Mouse (Mus musculus) thymus, postnatal 0 days (tissue): ENCODE data around the gene Zfp618. TPM values are rescaled to one million over a fixed set of nuclear protein-coding genes. Genes with fewer than 3 reads are reported as not detected.

Experiments
- DNase-seq: peaks from one replicate; pipeline ENCODE4 v3.0.0-alpha.2; 2015; ENCODE audit warnings: low spot score
- polyA plus RNA-seq: library from polyadenylated mRNA; unstranded; fragments of >200 nt; fragmentation: Nextera tagmentation; extraction: Ambion mirVana; gene quantifications from 2 replicates; pipeline ENCODE4 v1.2.1, GENCODE M21; 2015

The Zfp618 gene
- polyA plus RNA-seq: 1.4 and 1.7 TPM in 2 replicates

DNA sequence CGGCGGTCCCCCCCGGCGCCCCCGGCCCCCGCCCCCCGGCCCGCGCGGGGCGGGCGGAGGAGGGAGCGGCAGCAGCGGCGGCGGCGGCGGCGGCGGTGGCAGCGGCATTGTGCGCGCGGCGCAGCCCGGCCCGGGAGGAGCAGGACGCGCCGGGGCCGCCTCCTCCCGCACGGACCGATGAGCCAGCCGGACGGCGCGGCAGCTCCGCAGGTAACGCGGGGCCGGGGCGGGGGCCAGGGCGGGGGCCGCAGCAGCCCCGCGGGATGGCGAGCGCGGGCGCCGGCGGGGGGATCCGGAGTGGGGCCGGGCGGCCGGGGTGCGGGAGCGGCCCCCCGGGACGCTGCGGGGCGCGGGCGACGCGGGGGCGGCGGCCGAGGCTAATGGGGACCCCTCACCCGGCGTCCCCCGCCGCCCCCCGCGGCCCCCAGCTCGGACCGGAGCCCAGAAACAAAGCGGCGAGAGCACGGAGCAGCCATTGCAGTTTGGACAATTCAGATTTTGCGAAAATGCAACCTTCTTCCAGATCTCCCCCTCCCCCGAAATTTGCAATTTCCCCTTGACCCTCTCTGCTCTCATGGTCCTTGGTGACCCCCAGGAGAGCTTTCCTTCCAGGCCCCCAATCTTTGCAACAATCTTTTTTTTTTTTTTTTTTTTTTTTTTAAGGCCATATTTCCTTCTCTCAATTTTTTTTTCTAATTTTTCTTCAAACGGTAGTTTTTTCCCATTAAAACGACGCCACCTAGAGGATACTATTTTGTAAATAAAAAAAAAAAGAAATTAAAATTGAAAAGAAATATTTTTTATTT is at the start of gene Zfp618:
Zfp618 (plus strand) TSS at position 77 of the 806 bp plus-strand sequence.
- DNase-seq: no peak

DNA sequence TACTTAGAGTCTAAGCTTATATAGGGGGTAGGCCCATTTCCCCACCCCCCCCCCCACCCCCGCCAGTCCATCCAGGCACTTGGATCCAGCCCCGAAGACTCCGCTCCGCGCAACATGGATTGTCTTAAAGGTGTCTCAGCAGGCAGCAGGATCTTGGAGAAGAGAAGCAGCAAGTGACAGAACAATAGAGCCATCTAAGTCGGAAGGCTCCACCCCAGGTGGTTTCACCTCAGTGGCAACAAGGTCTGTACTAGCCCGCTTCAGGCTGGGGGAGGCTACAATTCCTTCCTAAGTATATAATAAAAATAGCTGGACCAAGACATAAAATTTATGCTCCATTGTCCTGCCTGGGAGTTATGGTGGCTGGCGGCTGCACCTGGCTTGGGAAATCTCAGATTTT is 48.3 kb upstream of the Zfp618 start:
- DNase-seq: no peak

DNA sequence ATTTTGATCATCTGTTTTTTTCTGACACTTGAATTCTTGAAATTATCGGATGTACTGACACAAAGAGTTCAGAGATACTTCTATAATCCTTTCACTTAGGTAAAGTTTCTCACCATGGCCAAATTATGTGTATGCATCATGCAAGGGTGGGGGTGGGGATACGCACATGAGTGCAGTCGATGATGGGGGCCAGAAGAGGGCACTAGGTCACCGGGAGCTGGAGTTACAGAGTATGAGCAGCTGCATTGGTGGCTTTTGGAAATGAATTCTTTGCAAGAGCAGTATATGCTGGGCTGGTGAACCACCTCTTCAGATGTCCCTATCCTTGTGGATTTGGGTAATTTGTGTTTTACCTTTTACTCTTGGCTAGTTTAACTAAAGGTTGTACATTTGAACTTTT is 31.6 kb upstream of the Zfp618 start:
- DNase-seq: no peak

DNA sequence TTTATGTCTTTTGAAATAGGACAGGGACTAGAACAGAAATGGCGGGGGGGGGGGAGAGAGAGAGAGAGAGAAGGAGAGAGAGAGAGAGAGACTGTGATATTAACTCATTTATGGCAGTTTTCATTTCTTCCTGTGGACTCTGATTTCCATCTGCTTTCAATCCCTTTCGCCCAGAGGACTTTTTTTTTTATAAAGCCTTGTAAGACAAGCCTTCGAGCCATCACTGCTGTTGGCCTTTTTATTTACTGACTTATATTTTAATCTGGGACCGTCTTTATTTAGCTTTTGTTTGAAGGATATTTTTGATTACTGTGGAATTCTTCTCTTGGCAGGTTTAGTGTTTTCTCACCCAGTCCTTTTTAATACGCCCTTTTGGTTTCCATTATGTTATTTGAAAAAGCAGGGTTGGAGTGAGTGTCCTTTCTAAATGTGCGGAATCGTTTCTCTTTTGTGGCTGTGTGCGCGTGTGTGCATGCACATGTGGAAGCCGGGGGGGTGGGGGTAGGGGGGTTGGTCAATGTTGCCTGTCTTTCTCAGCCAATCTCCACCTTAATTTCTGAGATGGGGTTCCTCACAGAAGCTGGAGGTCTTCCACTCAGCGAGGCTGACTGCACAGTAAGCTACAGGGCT is 29.7 kb upstream of the Zfp618 start:
- DNase-seq: no peak

DNA sequence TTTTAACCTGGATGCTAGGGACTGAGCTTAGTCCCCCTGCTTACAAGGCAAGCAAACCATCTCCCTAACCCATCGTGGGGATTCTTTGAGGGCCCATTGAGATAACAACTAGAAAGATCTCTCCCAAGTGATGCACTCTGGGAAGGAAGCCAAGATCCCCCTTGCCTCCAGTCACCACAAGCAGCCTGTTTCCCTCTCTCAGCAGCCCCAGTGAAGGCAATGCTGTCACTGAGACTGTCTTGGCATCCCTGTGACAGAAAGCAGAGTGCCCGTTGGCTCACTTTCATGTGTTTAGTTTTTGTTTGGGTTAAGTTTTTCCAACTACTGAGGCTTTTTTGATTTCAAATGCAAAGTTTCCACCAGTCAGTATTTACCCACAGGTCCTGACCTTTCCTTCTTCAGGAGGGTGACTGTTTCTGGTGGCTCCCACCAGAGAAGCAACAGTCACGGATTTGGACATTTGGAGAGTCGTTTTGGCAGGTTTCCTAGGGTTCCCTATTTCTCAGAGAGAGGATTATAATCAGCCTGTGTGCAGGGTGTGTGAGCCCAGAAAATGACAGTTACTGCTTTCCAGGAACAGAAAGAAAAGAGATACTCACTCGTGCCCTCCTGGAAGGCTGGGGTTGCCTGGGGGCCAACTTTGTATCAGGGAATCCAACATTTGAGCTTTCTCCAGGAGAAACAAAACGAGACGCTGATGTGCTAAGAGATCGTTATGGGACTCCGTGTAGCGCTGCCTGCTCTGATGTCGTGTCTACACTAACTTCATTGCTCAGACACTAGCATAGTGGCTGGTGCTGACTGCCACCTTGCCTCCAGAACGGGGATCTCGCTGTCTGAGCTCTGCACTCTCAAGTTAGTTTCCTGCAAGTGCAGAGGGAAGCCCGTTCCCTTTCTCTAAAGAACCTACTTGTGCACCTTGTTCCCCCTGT is 23.1 kb upstream of the Zfp618 start:
- no peak for DNase-seq

DNA sequence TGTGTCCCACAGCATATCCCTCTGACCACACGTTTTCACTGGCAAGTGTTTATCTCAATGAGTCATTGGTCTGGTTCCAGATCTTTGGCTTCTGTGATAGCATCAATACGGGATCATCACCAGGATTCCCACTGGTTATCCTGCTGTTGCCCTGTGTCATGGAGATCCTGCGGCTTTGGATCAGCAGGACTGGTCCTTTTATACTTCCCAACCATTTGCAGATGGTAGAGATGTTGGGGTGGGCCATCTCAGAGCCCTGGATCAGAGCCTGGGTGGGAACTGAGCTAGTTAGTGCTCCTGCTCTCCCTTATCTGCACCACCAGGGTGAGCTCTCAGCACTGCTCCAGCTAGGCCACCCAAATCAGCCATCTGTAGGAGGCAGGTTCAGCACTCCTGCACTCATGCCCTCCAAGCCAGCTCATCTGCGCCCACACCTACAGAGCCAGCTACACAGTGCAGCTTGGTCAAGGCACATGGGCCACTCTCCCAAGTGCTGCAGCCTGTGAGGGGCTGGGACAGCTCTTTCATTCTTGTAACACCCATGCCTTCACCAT is 21.0 kb upstream of the Zfp618 start:
- no peak for DNase-seq

DNA sequence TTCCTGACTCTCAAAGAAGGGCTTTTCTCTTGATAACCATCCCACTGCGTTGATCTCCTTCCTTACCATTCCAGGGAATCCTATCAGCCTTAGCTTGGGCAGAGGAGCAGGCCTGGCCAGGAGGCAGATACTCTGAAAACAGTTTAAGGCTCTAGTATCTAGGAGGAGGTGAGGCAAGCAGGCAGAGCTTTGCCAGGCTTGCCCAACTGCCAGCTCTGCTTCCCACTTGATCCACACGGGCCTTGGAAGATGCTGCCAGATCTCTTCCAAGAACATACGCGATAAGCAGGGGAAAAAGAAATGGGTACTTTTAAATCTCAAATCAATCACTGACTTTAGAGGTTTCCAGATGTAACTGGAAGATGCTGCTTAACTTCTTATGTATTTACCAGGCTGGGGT is 1.6 kb upstream of the Zfp618 start:
- DNase-seq: no peak

DNA sequence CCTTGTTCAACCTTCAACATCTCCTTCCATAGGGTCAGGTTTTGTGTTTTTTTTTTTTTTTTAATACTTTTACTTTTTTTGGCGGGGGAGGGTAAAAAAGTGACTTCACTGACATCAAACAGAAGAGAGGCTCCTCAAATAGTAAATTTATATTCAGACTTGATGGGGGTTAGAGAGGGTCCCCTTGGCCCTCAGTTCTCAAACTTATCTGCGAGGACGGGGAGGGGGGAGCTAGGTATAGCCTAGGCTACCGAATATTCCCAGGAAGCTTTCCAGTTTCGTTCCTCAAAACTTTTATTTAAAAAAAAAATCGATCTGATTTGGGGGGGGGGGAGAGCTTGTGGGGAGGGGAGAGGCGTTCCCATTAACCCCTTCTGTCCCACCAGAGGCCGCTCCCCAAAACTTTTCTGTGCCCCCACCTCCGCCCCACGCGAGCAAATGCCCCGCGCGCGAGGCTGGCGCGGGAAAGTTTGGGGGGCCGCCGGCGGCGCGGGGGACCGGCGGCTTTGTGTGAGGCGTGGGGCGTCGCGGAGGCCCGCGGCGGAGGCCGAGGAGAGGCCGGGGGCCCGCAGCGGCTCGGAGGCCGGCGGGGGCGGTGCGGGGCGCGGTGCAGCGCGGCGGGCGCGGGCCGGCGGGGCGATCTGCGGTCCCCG is 403 bp upstream of the Zfp618 start:
- no peak for DNase-seq

DNA sequence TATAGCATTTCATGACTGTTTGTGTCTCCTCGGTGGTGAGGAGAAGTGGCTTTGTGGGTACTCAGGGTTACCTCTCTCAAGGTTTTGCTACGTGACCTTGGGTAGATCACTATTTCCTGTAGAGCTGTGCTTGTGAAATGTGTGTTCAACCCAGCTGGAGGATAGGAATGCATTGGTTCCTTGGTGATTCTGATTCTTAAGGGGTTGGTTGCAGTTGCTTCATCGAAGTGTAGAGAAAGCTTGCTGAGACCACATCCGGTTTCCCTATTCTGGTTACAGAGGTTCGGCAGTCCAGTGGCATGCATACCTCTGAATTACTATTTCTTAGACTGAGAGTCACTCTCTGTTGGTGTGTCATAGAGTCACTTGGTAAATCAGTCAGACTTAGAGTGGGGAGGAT is 4.2 kb downstream of the Zfp618 start:
- no peak for DNase-seq

DNA sequence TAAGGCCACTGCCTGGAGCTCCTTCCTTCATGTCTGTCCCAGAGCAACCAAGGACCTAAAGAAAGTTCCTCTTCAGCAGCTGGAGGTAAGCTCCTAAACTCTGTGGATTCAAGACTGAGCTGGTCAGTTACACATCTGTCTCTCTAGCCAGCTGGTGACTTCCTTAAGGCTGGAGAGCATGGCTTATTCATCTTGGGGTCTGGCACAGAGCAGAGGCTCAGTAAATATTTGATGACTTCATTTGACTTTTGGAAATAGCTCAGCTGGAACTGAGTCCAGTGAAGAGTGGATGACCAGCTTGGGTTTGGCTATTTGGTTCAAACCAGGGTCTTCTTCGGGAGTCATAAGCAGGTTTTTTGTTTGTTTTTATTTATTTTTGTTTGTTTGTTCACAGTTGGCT is 6.6 kb downstream of the Zfp618 start:
- no peak for DNase-seq

DNA sequence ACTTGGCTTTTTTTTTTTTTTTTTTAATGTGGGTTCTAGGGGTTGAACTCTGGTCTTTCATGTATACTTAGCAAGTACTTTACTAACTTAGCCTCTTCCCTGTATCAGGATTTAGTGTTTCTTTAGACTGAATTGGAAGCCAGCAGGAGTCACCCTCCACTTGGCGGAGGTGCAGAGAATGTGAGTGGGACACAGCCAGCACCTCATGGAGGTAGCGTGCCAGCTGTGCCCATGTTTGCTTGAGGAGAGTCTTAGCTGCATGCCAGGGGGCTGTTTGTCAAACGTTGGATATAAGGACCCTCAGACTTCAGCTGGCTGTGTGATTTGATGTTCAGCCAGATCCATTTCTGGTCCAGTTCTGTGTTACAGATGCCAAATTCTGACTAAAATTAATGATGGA is 7.7 kb downstream of the Zfp618 start:
- no peak for DNase-seq

DNA sequence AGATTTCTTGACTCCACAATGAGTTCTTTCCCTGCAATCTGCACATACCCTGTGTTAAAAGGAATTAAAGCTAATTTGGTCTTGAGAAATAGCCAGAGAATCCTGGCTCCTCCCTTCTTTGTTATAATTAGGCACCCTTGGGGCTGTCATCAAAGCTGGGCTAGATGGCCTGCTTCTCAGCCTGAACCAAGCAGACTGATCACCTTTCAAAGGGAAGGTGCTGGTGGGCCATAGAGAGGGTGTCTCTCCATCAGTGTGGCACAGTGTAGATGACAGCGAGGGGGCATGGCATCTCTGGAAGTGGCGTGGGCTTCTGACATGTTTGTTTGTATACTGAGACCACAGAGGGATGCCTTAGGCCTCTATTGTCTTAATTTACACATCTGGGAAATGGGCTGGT is 9.5 kb downstream of the Zfp618 start:
- DNase-seq: no peak

DNA sequence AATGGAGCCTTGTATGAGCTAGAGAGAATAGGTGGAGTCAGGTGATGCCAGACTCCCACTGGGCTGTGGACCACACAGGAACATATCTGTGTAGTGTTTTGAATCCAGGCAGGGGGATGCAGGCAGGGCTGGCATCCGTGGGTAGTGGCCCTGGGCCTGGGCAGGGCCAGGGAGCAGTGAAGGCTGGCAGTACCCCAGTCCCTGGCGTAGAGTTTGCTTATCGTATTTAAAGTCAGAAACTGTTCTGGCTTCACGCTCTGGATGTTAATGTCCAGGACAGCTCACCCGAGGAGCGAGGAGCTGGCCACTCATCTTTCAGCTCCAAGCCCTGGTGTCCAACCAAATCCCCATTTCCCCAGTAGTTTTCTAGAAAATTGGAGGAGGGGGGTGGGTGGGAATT is 10.2 kb downstream of the Zfp618 start:
- DNase-seq: no peak

DNA sequence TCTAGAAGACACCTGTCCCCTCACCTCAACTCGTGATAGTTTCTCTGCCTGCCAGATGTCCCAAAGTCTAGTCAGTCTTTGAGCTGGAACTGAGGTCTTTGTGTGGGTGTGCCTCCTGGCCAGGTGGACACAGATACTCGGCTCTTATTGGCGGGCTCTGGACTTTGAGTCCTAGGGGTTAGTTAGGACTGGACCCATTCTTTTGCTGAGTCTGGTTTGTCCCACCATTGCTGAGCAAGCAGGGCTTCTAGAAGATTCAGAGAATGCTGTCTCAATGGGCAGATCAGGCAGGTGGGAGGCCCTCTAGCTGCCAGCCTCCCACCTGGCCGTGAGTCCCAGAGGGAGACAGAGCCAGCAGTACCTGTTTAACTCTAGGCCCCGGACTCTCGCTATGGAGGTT is 12.1 kb downstream of the Zfp618 start:
- DNase-seq: no peak

DNA sequence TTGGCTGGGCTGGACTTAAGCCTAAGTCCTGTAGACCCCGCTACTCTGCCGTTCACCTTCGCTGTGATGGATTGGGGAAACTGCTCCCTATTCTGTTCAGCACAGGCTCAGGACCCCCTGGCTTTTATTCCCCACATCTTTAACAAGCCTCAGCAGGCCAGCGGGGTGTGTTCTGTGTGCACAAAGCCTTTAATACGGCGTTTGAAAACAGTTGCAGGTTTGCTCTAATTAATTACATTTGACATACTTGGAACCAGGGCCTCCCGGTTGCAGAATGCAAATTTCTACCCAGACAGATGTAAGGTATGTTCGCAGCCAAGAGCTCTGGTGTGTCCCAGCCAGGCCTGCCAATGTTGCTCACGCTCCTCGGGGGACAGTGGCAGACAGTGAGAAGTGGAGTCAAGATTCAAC is 13.1 kb downstream of the Zfp618 start:
- no peak for DNase-seq

DNA sequence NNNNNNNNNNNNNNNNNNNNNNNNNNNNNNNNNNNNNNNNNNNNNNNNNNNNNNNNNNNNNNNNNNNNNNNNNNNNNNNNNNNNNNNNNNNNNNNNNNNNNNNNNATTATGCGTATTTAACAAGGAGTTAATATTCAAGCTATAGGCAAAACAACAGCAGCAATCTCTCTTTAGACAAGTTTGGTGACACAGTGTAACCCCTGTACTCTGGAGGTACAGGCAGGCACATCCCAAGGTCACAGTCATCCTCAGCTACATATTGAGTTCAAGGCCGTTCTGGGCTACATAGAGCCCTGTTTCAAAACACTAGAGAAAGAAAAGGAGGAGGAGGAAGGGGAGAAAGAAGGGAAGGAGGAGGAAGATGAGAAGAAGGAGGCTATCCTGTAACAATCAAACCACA is 16.2 kb downstream of the Zfp618 start:
- no peak for DNase-seq

DNA sequence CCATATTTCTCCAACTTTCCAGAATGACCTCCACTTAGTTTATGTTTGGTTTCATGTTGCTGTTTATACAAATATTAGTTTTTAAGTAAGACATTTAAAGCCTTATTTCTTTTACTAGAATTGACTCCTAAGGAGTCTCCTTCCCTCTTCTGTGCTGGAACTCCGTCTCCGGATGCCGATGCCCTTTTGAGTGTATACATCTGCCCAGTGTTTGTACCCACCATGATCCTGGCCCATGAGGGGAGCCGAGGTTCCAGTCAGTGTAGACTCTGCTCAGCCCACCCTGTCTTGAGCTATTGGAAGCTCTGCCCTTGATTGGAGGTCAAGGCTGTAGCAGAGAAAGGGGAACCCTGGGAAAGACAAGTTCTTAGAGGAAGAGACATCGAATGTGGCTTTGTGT is 18.2 kb downstream of the Zfp618 start:
- DNase-seq: no peak

DNA sequence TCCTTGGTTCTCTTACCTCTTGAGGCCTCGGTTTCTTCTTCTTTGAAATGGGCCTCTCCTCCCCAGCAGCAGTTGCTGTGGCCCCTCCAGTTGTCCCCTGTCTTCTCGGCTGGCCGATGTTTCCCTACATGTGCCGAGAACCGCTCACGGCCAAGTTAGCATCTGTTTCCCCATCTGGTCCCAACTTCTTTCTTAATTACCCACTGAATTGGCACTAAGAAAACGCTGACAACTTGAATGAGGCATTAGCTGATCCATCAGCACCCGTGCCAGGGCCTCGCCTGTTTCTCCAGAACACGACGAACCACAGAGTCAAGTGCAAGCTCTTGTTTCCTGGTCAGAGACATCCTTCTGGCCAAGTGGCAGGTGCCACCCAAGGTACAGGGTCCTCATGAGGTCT is 26.0 kb downstream of the Zfp618 start:
- no peak for DNase-seq

DNA sequence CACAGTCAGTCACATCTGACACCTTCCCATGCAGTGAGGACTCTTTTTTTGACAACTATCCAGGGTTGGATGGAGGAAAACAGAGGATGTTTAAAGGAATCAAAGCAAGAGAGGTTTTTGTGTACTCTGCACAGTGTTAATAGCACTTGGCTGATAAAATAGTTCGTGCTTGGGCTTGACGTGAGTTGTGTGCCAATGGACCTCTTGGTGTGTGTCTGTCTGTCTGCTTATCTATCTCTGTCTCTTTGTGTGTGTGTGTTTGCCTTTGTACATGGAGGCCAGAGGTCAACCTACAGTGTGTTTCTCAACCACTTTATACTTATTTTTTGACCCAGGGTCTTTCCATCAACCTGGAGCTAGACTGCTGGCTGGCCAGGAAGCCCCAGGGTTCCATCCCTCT is 27.8 kb downstream of the Zfp618 start:
- DNase-seq: no peak

DNA sequence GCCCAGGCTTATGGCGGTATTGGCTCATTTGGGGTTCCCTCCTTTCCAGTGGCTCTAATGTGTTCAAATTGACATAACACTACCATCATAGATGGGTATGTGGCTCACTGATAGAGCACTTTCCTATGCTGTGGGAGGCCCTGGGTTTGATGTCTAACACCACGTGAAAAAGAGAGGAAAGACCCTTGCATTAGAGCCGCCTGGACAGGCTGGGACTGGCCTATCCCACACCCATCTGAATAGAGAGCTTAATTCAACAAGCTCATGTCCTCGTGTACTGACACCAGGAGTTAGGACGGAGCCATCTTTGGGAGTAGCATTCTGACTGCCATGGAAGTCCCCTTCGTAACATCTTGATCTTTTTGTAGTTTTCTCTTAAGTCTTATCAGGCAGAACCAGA is 32.2 kb downstream of the Zfp618 start:
- DNase-seq: no peak

DNA sequence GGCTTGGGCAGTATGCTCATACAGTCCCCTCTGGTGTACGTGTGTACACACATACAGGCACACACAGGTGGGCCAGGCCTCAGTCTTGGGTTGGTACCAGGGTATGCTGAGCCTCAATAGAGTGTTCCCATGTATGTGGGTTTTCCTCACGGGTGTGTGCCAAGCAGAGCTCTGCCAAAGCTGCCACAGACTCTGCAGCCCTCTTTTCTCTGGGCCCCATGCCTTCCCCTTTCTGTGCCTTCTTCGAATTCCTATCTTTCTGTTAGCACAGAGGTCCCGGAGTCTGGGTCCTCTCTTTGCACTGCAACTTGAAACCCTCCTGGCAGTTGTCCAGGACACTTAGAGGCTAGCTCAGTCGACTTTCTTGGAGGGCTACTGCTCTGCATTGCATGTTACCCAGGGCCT is 33.1 kb downstream of the Zfp618 start:
- no peak for DNase-seq
